Mouse (Mus musculus) stomach, embryonic 16.5 days (tissue): ENCODE results near the gene Cd320. TPM values are rescaled to one million over a fixed set of nuclear protein-coding genes. Genes with fewer than 3 reads are reported as not detected.
"Not testable (repeated sequence)": the region's sequence is repeated elsewhere in the genome, so short reads cannot be mapped to it uniquely, and the experiment has no call there.

Experiments used
- ATAC-seq: fragments of 200-750 bp; cut with Nextera tagmentation; 2 replicates; pipeline ENCODE4 v1.8.0; 2017; ENCODE audit warnings: moderate number of reproducible peaks, moderate TSS enrichment; ENCODE audit not compliant: insufficient read depth, low FRiP score
- H3K27ac ChIP-seq: fragments of 300-500 bp; sonication (generic); 2 replicates; pipeline ENCODE4 v1.5.1; 2014; ENCODE audit warnings: low read length
- H3K27me3 ChIP-seq: fragments of 300-500 bp; sonication (generic); 2 replicates; pipeline ENCODE4 v1.6.1; 2014; ENCODE audit warnings: low read length, control low read depth, mixed read lengths; ENCODE audit not compliant: control insufficient read depth, insufficient read depth
- H3K36me3 ChIP-seq: fragments of 300-500 bp; sonication (generic); 2 replicates; pipeline ENCODE4 v1.6.1; 2014; ENCODE audit warnings: low read length; ENCODE audit not compliant: control insufficient read depth, insufficient read depth
- H3K4me1 ChIP-seq: fragments of 300-500 bp; sonication (generic); 2 replicates; pipeline ENCODE4 v1.6.1; 2014; ENCODE audit warnings: low read length, control low read depth, mixed read lengths; ENCODE audit not compliant: control insufficient read depth, insufficient read depth
- H3K4me2 ChIP-seq: fragments of 300-500 bp; sonication (generic); 2 replicates; pipeline ENCODE4 v1.6.1; 2014; ENCODE audit warnings: low read depth, low read length, mixed read lengths
- H3K4me3 ChIP-seq: fragments of 300-500 bp; sonication (generic); replicated peaks from 2 replicates; pipeline ENCODE4 v1.5.1; 2014; ENCODE audit warnings: mild to moderate bottlenecking, low read length
- H3K9ac ChIP-seq: fragments of 300-500 bp; sonication (generic); 2 replicates; pipeline ENCODE4 v1.6.1; 2014; ENCODE audit warnings: low read length
- H3K9me3 ChIP-seq: fragments of 300-500 bp; sonication (generic); replicated peaks from 2 replicates; pipeline ENCODE4 v1.6.1; 2016; ENCODE audit warnings: low read length, control low read depth; ENCODE audit not compliant: control insufficient read depth
- WGBS: fragments of 180-500 bp; shearing (Covaris S2); extraction: QIAGEN DNeasy Blood & Tissue Kit; methylation state at CpG from one replicate; pipeline ENCODE4 v1.1.7; 2014; 5-methylcytosine and 5-hydroxymethylcytosine counted together
- polyA plus RNA-seq: library from polyadenylated mRNA; unstranded; fragments of >200 nt; fragmentation: Nextera tagmentation; extraction: Ambion mirVana; gene quantifications from 2 replicates; pipeline ENCODE4 v1.2.1, GENCODE M21; 2015

The Cd320 gene
- polyA plus RNA-seq, 1 experiment from 2014 or later, result 52.0 TPM

- peaks cover 8% of the 10 kb centered on the region; the same call in 1 of the 2 replicates for H3K4me1 ChIP-seq
- 86% methylated on average over 8 of the region's 8 CpGs for WGBS
- ATAC-seq, result no peak
These were observed 5.2 kb downstream of the Cd320 start for GRCm38 (mm10) chr17:33848139-33848538.

GRCm38 (mm10) chr17:33851331-33851730 is 8.4 kb downstream of the Cd320 start:
- Histone ChIP-seq H3K36me3 (no peaks in the 10 kb centered on the region), H3K9me3 (no peaks in the 10 kb centered on the region), H3K4me3 (no peak overlapping the region), H3K4me2 (no peak overlapping the region), H3K27ac (no peak overlapping the region), H3K4me1 (no peaks in the 10 kb centered on the region), H3K9ac (no peak overlapping the region), H3K27me3 (no peaks in the 10 kb centered on the region)
- 22% methylated on average over 1 of the region's 1 CpGs for WGBS
- no peak for ATAC-seq

More at GRCm38 (mm10) chr17:33848139-33848538, 5.2 kb downstream of the Cd320 start:
- Histone ChIP-seq H3K36me3 (no peaks in the 10 kb centered on the region), H3K27me3 (no peaks in the 10 kb centered on the region), H3K9ac (no peak overlapping the region), H3K27ac (no peak overlapping the region), H3K4me2 (no peak overlapping the region), H3K9me3 (no peaks in the 10 kb centered on the region), H3K4me3 (no peak overlapping the region)

- WGBS, result 79% methylated on average over 4 of the region's 4 CpGs
These were observed 14.9 kb downstream of the Cd320 start for GRCm38 (mm10) chr17:33857816-33858215.

GRCm38 (mm10) chr17:33865330-33866030 is 22.6 kb downstream of the Cd320 start:
- WGBS, result 32% methylated on average over 9 of the region's 9 CpGs
- H3K36me3 ChIP-seq, result no peaks in the 10 kb centered on the region
- no peak overlapping the region for H3K9ac ChIP-seq
- ATAC-seq, result no peak
- no peak overlapping the region for H3K4me3 ChIP-seq
- H3K4me2 ChIP-seq, result no peak overlapping the region
- H3K4me1 ChIP-seq, result no peaks in the 10 kb centered on the region
- H3K27me3 ChIP-seq, result no peaks in the 10 kb centered on the region
- H3K9me3 ChIP-seq, result no peaks in the 10 kb centered on the region
- H3K27ac ChIP-seq, result no peak overlapping the region

More at GRCm38 (mm10) chr17:33857816-33858215, 14.9 kb downstream of the Cd320 start:
- Histone ChIP-seq H3K9me3 (no peaks in the 10 kb centered on the region), H3K9ac (no peak overlapping the region), H3K4me3 (no peak overlapping the region), H3K4me1 (no peaks in the 10 kb centered on the region), H3K27me3 (no peaks in the 10 kb centered on the region), H3K36me3 (no peaks in the 10 kb centered on the region), H3K27ac (no peak overlapping the region), H3K4me2 (no peak overlapping the region)
- ATAC-seq, result no peak

GRCm38 (mm10) chr17:33873537-33873936 is 30.6 kb downstream of the Cd320 start, which contains the start of gene Gm7029:
TSS of gene Gm7029 (plus strand) at chr17:33873837.
- H3K9ac ChIP-seq, H3K4me2 ChIP-seq, H3K4me3 ChIP-seq, H3K27ac ChIP-seq, ATAC-seq, H3K9me3 ChIP-seq, H3K36me3 ChIP-seq, H3K4me1 ChIP-seq, H3K27me3 ChIP-seq: not testable (repeated sequence)
- WGBS, result 89% methylated on average over 4 of the region's 12 CpGs

GRCm38 (mm10) chr17:33874411-33874810 is 31.5 kb downstream of the Cd320 start:
- H3K4me1 ChIP-seq, result no peaks in the 10 kb centered on the region
- H3K9me3 ChIP-seq, result no peaks in the 10 kb centered on the region
- 81% methylated on average over 11 of the region's 11 CpGs for WGBS
- H3K36me3 ChIP-seq, result peaks cover 5% of the 10 kb centered on the region; the same call in 1 of the 2 replicates
- H3K27me3 ChIP-seq, result no peaks in the 10 kb centered on the region
- no peak for ATAC-seq
- H3K4me3 ChIP-seq, result no peak overlapping the region
- H3K4me2 ChIP-seq, result no peak overlapping the region
- H3K9ac ChIP-seq, result no peak overlapping the region
- H3K27ac ChIP-seq, result no peak overlapping the region

- not testable (repeated sequence) for ATAC-seq, H3K27ac ChIP-seq, H3K4me2 ChIP-seq, H3K4me1 ChIP-seq, H3K27me3 ChIP-seq, H3K36me3 ChIP-seq, H3K4me3 ChIP-seq, H3K9ac ChIP-seq, H3K9me3 ChIP-seq
- WGBS, result 79% methylated on average over 5 of the region's 5 CpGs
These were observed 32.9 kb downstream of the Cd320 start for GRCm38 (mm10) chr17:33875797-33876196.

GRCm38 (mm10) chr17:33884320-33884719 is 41.4 kb downstream of the Cd320 start:
- ATAC-seq, H3K36me3 ChIP-seq, H3K9ac ChIP-seq, H3K9me3 ChIP-seq, H3K4me3 ChIP-seq, H3K27me3 ChIP-seq, H3K4me2 ChIP-seq, H3K27ac ChIP-seq: not testable (repeated sequence)
- 92% methylated on average over 10 of the region's 11 CpGs for WGBS
- peaks cover 12% of the 10 kb centered on the region for H3K4me1 ChIP-seq

- H3K27me3 ChIP-seq, H3K9ac ChIP-seq, ATAC-seq, H3K27ac ChIP-seq, H3K4me2 ChIP-seq, H3K4me3 ChIP-seq, H3K9me3 ChIP-seq, H3K36me3 ChIP-seq: not testable (repeated sequence)
- H3K4me1 ChIP-seq, result peaks cover 14% of the 10 kb centered on the region
- 41% methylated on average over 2 of the region's 2 CpGs for WGBS
These were observed 44.9 kb downstream of the Cd320 start for GRCm38 (mm10) chr17:33887802-33888201.
